In genomic region chr17:72781786-72782185, GRCm38 (mm10) we compare ENCODE assay signal across 8 mouse cellular contexts. TPM values are rescaled to one million over a fixed set of nuclear protein-coding genes. Genes with fewer than 3 reads are reported as not detected.
A peak's percentile ranks its signal among the peaks of the same experiment; 100 is the strongest.
DNase-seq lines count a peak whose midpoint lies in the region; ATAC-seq and TF ChIP-seq lines count a peak whose summit lies in the region.

No protein-coding gene starts in this region.

- H3K4me1 ChIP-seq in G1E (ENCODE audit: insufficient read depth, low read depth, low read length), result no peaks in the 10 kb centered on the region
- H3K4me1 ChIP-seq in limb, embryonic 14.5 days (ENCODE audit: control insufficient read depth, insufficient read depth, low read length), result no peaks in the 10 kb centered on the region
- no peaks in the 10 kb centered on the region for H3K4me1 ChIP-seq in neural tube, embryonic 11.5 days (ENCODE audit: control insufficient read depth, insufficient read depth, low read length)

- WGBS in limb, embryonic 14.5 days, result 20% methylated on average over 6 of the region's 6 CpGs
- WGBS in neural tube, embryonic 11.5 days, result 26% methylated on average over 6 of the region's 6 CpGs

- 0 out of 2 replicates have a peak, but pooled peaks have one; percentile 31 for TF ChIP-seq CTCF in G1E (IDR thresholded peaks at IDR 0.05; ENCODE audit: low read depth, low read length)

- no peak overlapping the region for H3K27ac ChIP-seq in limb, embryonic 14.5 days (replicated peaks; ENCODE audit: low read depth, low read length)
- no peak overlapping the region for H3K27ac ChIP-seq in neural tube, embryonic 11.5 days (ENCODE audit: low read depth, low read length)

- H3K4me2 ChIP-seq in limb, embryonic 14.5 days (replicated peaks; ENCODE audit: low read depth, low read length, severe bottlenecking), result no peak overlapping the region
- no peak overlapping the region for H3K4me2 ChIP-seq in neural tube, embryonic 11.5 days (ENCODE audit: low read depth)

- no peaks in the 10 kb centered on the region for H3K36me3 ChIP-seq in G1E (replicated peaks)
- no peaks in the 10 kb centered on the region for H3K36me3 ChIP-seq in limb, embryonic 14.5 days (ENCODE audit: control insufficient read depth, insufficient read depth, low read length)
- H3K36me3 ChIP-seq in neural tube, embryonic 11.5 days (ENCODE audit: control insufficient read depth, insufficient read depth, low read length), result no peaks in the 10 kb centered on the region

- peak; percentile 40; the same call in 1 of the 2 replicates for ATAC-seq in G1E (ENCODE audit: extremely low read depth, insufficient number of reproducible peaks, low FRiP score, poor library complexity, severe bottlenecking)
- ATAC-seq in frontal cortex, adult (ENCODE audit: low TSS enrichment), result peak; percentile 90
- ATAC-seq in limb, embryonic 14.5 days (ENCODE audit: low FRiP score, low read depth), result no peak
- no peak for ATAC-seq in neural tube, embryonic 11.5 days (ENCODE audit: insufficient read depth, low FRiP score, low TSS enrichment)

- H3K27me3 ChIP-seq in G1E (ENCODE audit: insufficient read depth, low read length), result no peaks in the 10 kb centered on the region
- no peaks in the 10 kb centered on the region for H3K27me3 ChIP-seq in limb, embryonic 14.5 days (ENCODE audit: control insufficient read depth, insufficient read depth, low read length)
- H3K27me3 ChIP-seq in neural tube, embryonic 11.5 days (ENCODE audit: control insufficient read depth, insufficient read depth, low read length), result no peaks in the 10 kb centered on the region

- TF ChIP-seq POLR2A in limb, embryonic 14.5 days (IDR thresholded peaks at IDR 0.05; ENCODE audit: borderline replicate concordance, extremely low read depth, insufficient read depth, insufficient read length), result no peak

- no peak overlapping the region for H3K9ac ChIP-seq in limb, embryonic 14.5 days (ENCODE audit: low read depth, low read length, severe bottlenecking)
- H3K9ac ChIP-seq in neural tube, embryonic 11.5 days (ENCODE audit: low read length), result no peak overlapping the region

- H3K4me3 ChIP-seq in G1E (ENCODE audit: low read depth, low read length), result no peak overlapping the region
- no peak overlapping the region for H3K4me3 ChIP-seq in limb, embryonic 14.5 days (replicated peaks; ENCODE audit: low read length)
- no peak overlapping the region for H3K4me3 ChIP-seq in neural tube, embryonic 11.5 days (ENCODE audit: low read depth, low read length)

- no peaks in the 10 kb centered on the region for H3K9me3 ChIP-seq in G1E (replicated peaks)
- no peaks in the 10 kb centered on the region for H3K9me3 ChIP-seq in limb, embryonic 14.5 days (ENCODE audit: control insufficient read depth, low read length)
- H3K9me3 ChIP-seq in neural tube, embryonic 11.5 days (ENCODE audit: control insufficient read depth, low read length), result no peaks in the 10 kb centered on the region

- peak; percentile 81 for DNase-seq in 3T3-L1 (ENCODE audit: low read depth, low spot score)
- peak; percentile 11 for DNase-seq in G1E (ENCODE audit: low spot score)
- DNase-seq in cerebellum, adult 8-10 months, result peak; percentile 56
- peak; percentile 71 for DNase-seq in kidney, adult 9 months
- peak; percentile 64 for DNase-seq in limb, embryonic 14.5 days (ENCODE audit: low spot score)
- peak; percentile 76 for DNase-seq in neural tube, embryonic 11.5 days (ENCODE audit: low spot score)
- DNase-seq in thymus, adult 18-20 months, result peak; percentile 5 to 9

RNA-seq across cellular contexts. Expression of gene Ypel5, which starts 54.5 kb away (rescaled TPM):
- total RNA-seq in G1E (2014; fragmentation: Nextera tagmentation) (39.1 and 42.2 TPM in 2 replicates), G1E (2017) (46.0 and 49.7 TPM in 2 replicates)
- 9.0 and 10.0 TPM in 2 replicates for polyA plus RNA-seq in G1E (2012)
- 16.9 and 21.3 TPM in 2 replicates for polyA plus RNA-seq in limb, embryonic 14.5 days (2012; rRNA removed)
- polyA plus RNA-seq in limb, embryonic 14.5 days (2014; fragmentation: Nextera tagmentation; extraction: Ambion mirVana), result 55.1 and 57.5 TPM in 2 replicates
- 63.8 and 64.8 TPM in 2 replicates for polyA plus RNA-seq in neural tube, embryonic 11.5 days (2014; fragmentation: Nextera tagmentation; extraction: Ambion mirVana)

Comparison
In these comparisons a context has a peak if more than half of its experiments do, and no peak if none do; other contexts are left out.
1. DNase-seq: peak in every context shown above with its lines; median percentile 81 in 3T3-L1; 76 in neural tube, embryonic 11.5 days; 71 in kidney, adult 9 months; 64 in limb, embryonic 14.5 days; 56 in cerebellum, adult 8-10 months; 11 in G1E; 7 in thymus, adult 18-20 months.
2. ATAC-seq: peak in G1E (single experiment) and frontal cortex, adult (single experiment); none in limb, embryonic 14.5 days (single experiment) and neural tube, embryonic 11.5 days (single experiment).